In the genomic region with DNA sequence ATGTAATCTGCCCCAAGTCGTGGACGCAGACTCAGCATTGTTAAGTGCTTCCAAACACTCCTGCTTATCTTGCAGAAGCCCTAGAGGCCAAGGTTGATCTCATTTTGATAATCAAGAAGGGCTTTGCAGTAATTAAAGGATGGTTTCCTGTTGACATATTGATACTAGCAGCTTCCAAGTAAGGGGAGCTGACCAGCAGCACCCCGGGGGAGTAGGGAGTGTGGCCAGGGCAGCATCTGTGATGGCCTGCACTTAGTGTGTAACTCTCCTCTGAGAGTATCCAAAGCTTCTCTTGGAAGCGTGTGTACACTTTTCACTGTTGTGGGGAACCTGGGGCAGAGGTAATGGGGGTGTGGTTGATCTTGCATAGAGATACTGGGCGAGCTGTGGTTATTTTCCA, we compare ENCODE assay signal across 13 mouse cellular contexts.
DNase-seq lines count a peak whose midpoint lies in the region; ATAC-seq lines count a peak whose summit lies in the region.
"Had no signal": no experiment of that assay in that cellular context is flagged by ENCODE, and none has a peak within 500 bp of the region (broad histone marks: within the 10 kb centered on the region; RNA-seq: fewer than 3 reads in every experiment).

No protein-coding gene starts in this region.

- H3K4me2 ChIP-seq in forebrain, embryonic 15.5 days (replicated peaks): no peak overlapping the region
- H3K4me2 ChIP-seq: embryonic facial prominence, embryonic 13.5 days; forebrain, embryonic 13.5 days had no signal

- H3K36me3 ChIP-seq in forebrain, embryonic 15.5 days: no peaks in the 10 kb centered on the region
- H3K36me3 ChIP-seq: embryonic facial prominence, embryonic 13.5 days had no signal

- peak; percentile 18 for DNase-seq in gastrocnemius, adult 18-20 months (ENCODE audit: low spot score)
- no peak for DNase-seq in gastrocnemius, postnatal 36 days
- DNase-seq in heart, adult 11 months: peak; percentile 88
- DNase-seq in heart, adult 9 months (ENCODE audit: low spot score in 2 of 2): no peak
- peak; percentile 25 for DNase-seq in gastrocnemius, postnatal 25 days
- no peak for DNase-seq in T-cell, adult 2 months (ENCODE audit: low spot score)
- DNase-seq: adrenal gland, postnatal 14 days; cerebellum, adult 9-10 months had no signal

- no peak overlapping the region for H3K9ac ChIP-seq in forebrain, embryonic 15.5 days (replicated peaks)
- H3K9ac ChIP-seq: embryonic facial prominence, embryonic 13.5 days; forebrain, embryonic 13.5 days had no signal

- no peaks in the 10 kb centered on the region for H3K9me3 ChIP-seq in forebrain, embryonic 15.5 days
- H3K9me3 ChIP-seq: embryonic facial prominence, embryonic 13.5 days; forebrain, embryonic 13.5 days had no signal

- H3K4me3 ChIP-seq in forebrain, embryonic 15.5 days: no peak overlapping the region
- H3K4me3 ChIP-seq: embryonic facial prominence, embryonic 13.5 days; forebrain, embryonic 13.5 days had no signal

- intact Hi-C loops in gastrocnemius, postnatal 36 days (cut with DNase I): no loop called here

- no peaks in the 10 kb centered on the region for H3K27me3 ChIP-seq in forebrain, embryonic 15.5 days
- H3K27me3 ChIP-seq: embryonic facial prominence, embryonic 13.5 days; forebrain, embryonic 13.5 days had no signal

- ATAC-seq in forebrain, embryonic 15.5 days (replicated peaks): no peak
- ATAC-seq: activated CD4-positive, CD25-positive, alpha-beta regulatory T cell, adult 4 months; forebrain, embryonic 13.5 days; forebrain, embryonic 16.5 days had no signal

- 90% methylated on average over 5 of the region's 5 CpGs for WGBS in forebrain, embryonic 15.5 days

- H3K4me1 ChIP-seq in forebrain, embryonic 15.5 days: no peaks in the 10 kb centered on the region
- H3K4me1 ChIP-seq: forebrain, embryonic 13.5 days had no signal

- H3K27ac ChIP-seq in forebrain, embryonic 15.5 days (replicated peaks): no peak overlapping the region
- H3K27ac ChIP-seq: embryonic facial prominence, embryonic 13.5 days; forebrain, embryonic 13.5 days had no signal

Comparison
In these comparisons a context has a peak if more than half of its experiments do, and no peak if none do; other contexts are left out.
1. DNase-seq: peak in gastrocnemius, adult 18-20 months (single experiment), heart, adult 11 months (single experiment) and gastrocnemius, postnatal 25 days (single experiment); none in gastrocnemius, postnatal 36 days (0 of 2), heart, adult 9 months (0 of 2) and T-cell, adult 2 months (single experiment).